Mouse (Mus musculus): Measurements from ENCODE around the gene Ncoa3.

- TF ChIP-seq CTCF (IDR thresholded peaks at IDR 0.05; ENCODE audit: low read depth) (no peak), EP300 (IDR thresholded peaks at IDR 0.05; ENCODE audit: low read depth) (no peak)
Measured at GRCm38 (mm10) chr2:165969391-165969790, 23.0 kb upstream of the Ncoa3 start.

All from liver, postnatal 0 days (tissue).